Mouse (Mus musculus) thymus, adult 2 months (tissue): ENCODE data around the gene Olfr1298.

Experiments
- CTCF ChIP-seq: fragments of 200-500 bp; IDR thresholded peaks from 2 replicates; pipeline ENCODE4 v1.5.1; 2012; ENCODE audit warnings: mild to moderate bottlenecking, control low read depth, low read length, moderate library complexity, borderline replicate concordance; ENCODE audit not compliant: control insufficient read depth, poor library complexity, insufficient read depth; ENCODE audit errors: extremely low read depth
- POLR2A ChIP-seq: fragments of 200-500 bp; IDR thresholded peaks from 2 replicates; pipeline ENCODE4 v1.6.1; 2012; ENCODE audit warnings: mild to moderate bottlenecking, low read length, control low read depth, moderate library complexity; ENCODE audit not compliant: control insufficient read depth, poor library complexity, insufficient read depth; ENCODE audit errors: extremely low read depth

DNA sequence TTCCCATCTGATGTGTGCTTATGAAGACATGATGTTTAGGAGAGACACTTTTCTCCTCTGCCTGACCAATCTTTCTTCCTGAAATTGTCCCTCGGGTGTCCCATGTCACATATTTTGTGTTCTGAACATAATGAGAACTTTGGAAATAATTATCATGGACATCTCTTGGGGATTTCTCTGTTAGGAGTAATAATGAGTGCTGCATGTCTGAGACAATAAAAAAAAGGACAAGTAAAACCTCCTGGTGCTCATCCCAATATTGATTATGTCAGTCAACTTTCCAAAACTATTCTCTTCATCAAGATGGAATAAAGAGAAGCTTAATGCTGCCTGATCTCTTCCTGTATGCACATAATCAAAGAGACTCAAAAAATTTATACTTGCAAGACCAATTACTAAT, 22.6 kb downstream of the Olfr1298 start, which contains the start of gene Olfr1297:
- no peak for TF ChIP-seq CTCF
- TF ChIP-seq POLR2A, result no peak
